Mouse (Mus musculus) layer of hippocampus, postnatal 36 days (tissue): ENCODE results near the gene Slc39a2. TPM values are rescaled to one million over a fixed set of nuclear protein-coding genes. Genes with fewer than 3 reads are reported as not detected.
"Not testable (repeated sequence)": the region's sequence is repeated elsewhere in the genome, so short reads cannot be mapped to it uniquely, and the experiment has no call there.

Source experiments
- DNase-seq, 2 experiments: peaks; one replicate each; pipeline ENCODE4 v3.0.0; 2022
- total RNA-seq, 2 experiments: library from RNA; stranded (reverse); gene quantifications; 2 replicates each; pipeline ENCODE4 v1.2.3; 2021

The Slc39a2 gene
- total RNA-seq = 10 to 100 TPM in 1 of 2 experiments, 1 to 10 TPM in 1; 8.1 to 11.0 TPM

GRCm38 (mm10) chr14:51892191-51892939, at the start of gene Slc39a2:
Gene Slc39a2 (plus strand): TSS chr14:51892889.
- no peak for DNase-seq

GRCm38 (mm10) chr14:51843882-51844281, 48.8 kb upstream of the Slc39a2 start:
- no peak for DNase-seq

GRCm38 (mm10) chr14:51846566-51846965, 46.1 kb upstream of the Slc39a2 start:
- no peak for DNase-seq

GRCm38 (mm10) chr14:51851006-51851405, 41.7 kb upstream of the Slc39a2 start:
- not testable (repeated sequence) for DNase-seq

GRCm38 (mm10) chr14:51853399-51853798, 39.3 kb upstream of the Slc39a2 start, which contains the start of gene Ear6:
Gene Ear6 (plus strand): TSS chr14:51853699.
- no peak for DNase-seq

GRCm38 (mm10) chr14:51855280-51855679, 37.4 kb upstream of the Slc39a2 start:
- DNase-seq = not testable (repeated sequence)

GRCm38 (mm10) chr14:51863603-51864002, 29.1 kb upstream of the Slc39a2 start:
- not testable (repeated sequence) for DNase-seq

GRCm38 (mm10) chr14:51870756-51871155, 21.9 kb upstream of the Slc39a2 start:
- no peak for DNase-seq

- DNase-seq = no peak
Measured at GRCm38 (mm10) chr14:51871741-51872140, 20.9 kb upstream of the Slc39a2 start.

GRCm38 (mm10) chr14:51877517-51877916, 15.2 kb upstream of the Slc39a2 start:
- DNase-seq = no peak

- peak in 1 of 2 experiments; percentile 17 for DNase-seq
Measured at GRCm38 (mm10) chr14:51883527-51884030, 9.1 kb upstream of the Slc39a2 start.

GRCm38 (mm10) chr14:51884031-51884544, 8.6 kb upstream of the Slc39a2 start:
- DNase-seq = no peak

- DNase-seq = peak; percentile 85 to 89
Measured at GRCm38 (mm10) chr14:51884598-51885331, 7.9 kb upstream of the Slc39a2 start, which contains the start of gene Mettl17. Gene Mettl17 (plus strand): TSS chr14:51884842.

- no peak for DNase-seq
Measured at GRCm38 (mm10) chr14:51886051-51886450, 6.6 kb upstream of the Slc39a2 start.

GRCm38 (mm10) chr14:51889833-51890232, 2.9 kb upstream of the Slc39a2 start:
- no peak for DNase-seq

GRCm38 (mm10) chr14:51893094-51893794, 555 bp downstream of the Slc39a2 start:
- no peak for DNase-seq

GRCm38 (mm10) chr14:51893809-51894208, 1.1 kb downstream of the Slc39a2 start:
- DNase-seq = no peak

- no peak for DNase-seq
Measured at GRCm38 (mm10) chr14:51895071-51895470, 2.4 kb downstream of the Slc39a2 start.

GRCm38 (mm10) chr14:51896019-51896418, 3.3 kb downstream of the Slc39a2 start:
- DNase-seq = no peak

GRCm38 (mm10) chr14:51896539-51897170, 4.0 kb downstream of the Slc39a2 start:
- no peak for DNase-seq

GRCm38 (mm10) chr14:51899351-51899750, 6.7 kb downstream of the Slc39a2 start:
- no peak for DNase-seq
